Mouse (Mus musculus): ENCODE measurements at regions not wholly inside any gene's neighbourhood (a gene's known extent, or its start where the extent isn't known, plus 50 kb on each side); places are given as distances from the start of the nearest gene placed in this dataset.

- no peak for DNase-seq
These were observed 55.5 kb downstream of the E030025P04Rik start for GRCm38 (mm10) chr11:109088488-109089252.

- no peak for DNase-seq
These were observed 62.2 kb downstream of the E030025P04Rik start for GRCm38 (mm10) chr11:109081957-109082356.

- no peak for DNase-seq
These were observed 62.7 kb downstream of the E030025P04Rik start for GRCm38 (mm10) chr11:109081454-109081853.

- DNase-seq: no peak
These were observed 63.2 kb downstream of the E030025P04Rik start for GRCm38 (mm10) chr11:109080847-109081415.

- DNase-seq: no peak
These were observed 64.7 kb downstream of the E030025P04Rik start for GRCm38 (mm10) chr11:109079466-109079865.

- DNase-seq: peak; percentile 42
These were observed 67.4 kb downstream of the E030025P04Rik start for GRCm38 (mm10) chr11:109076587-109077417.

- DNase-seq: no peak
These were observed 72.8 kb downstream of the E030025P04Rik start for GRCm38 (mm10) chr11:109071340-109071739.

- no peak for DNase-seq
These were observed 73.8 kb downstream of the E030025P04Rik start for GRCm38 (mm10) chr11:109070412-109070811.

GRCm38 (mm10) chr11:109069326-109069709, 74.9 kb downstream of the E030025P04Rik start:
- DNase-seq: no peak

- DNase-seq: no peak
These were observed 75.5 kb downstream of the E030025P04Rik start for GRCm38 (mm10) chr11:109068371-109069325.

- DNase-seq: no peak
These were observed 76.4 kb downstream of the E030025P04Rik start for GRCm38 (mm10) chr11:109067733-109068132.

GRCm38 (mm10) chr11:109061971-109062370, 82.2 kb downstream of the E030025P04Rik start:
- no peak for DNase-seq

GRCm38 (mm10) chr11:109060527-109060908, 83.7 kb downstream of the E030025P04Rik start:
- no peak for DNase-seq

GRCm38 (mm10) chr11:109059863-109060526, 84.2 kb downstream of the E030025P04Rik start:
- no peak for DNase-seq

GRCm38 (mm10) chr11:109058021-109058420, 86.1 kb downstream of the E030025P04Rik start:
- DNase-seq: no peak

GRCm38 (mm10) chr11:109048257-109049101, 95.7 kb downstream of the E030025P04Rik start:
- DNase-seq: no peak

GRCm38 (mm10) chr11:109047483-109048110, 96.6 kb downstream of the E030025P04Rik start:
- DNase-seq: no peak

GRCm38 (mm10) chr11:109046446-109046845, 97.7 kb downstream of the E030025P04Rik start:
- no peak for DNase-seq

GRCm38 (mm10) chr11:109040519-109040916, 103.7 kb downstream of the E030025P04Rik start:
- DNase-seq: no peak

GRCm38 (mm10) chr11:109039792-109040518, 104.2 kb downstream of the E030025P04Rik start:
- no peak for DNase-seq
